7 mouse cellular contexts compared by ENCODE assay signal in the genomic region with DNA sequence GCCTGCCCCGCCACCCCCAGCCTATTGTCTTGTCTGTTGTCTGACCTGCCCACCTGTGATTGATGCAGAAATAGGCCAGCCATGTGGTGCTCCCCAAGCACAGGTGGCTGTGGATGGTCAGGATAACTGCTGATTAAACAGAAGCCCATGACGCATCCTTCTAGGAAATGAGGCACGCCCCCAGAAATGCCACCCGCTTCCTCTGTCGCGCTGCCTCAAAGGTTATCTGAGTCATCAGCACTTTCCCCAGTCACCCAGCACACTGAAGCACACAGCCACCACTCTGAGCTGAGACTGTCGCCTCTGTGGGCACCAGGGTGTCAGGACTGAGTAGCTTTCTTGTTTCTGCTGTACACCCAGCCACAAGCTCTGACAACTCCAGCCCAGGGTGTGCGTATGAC. TPM values are rescaled to one million over a fixed set of nuclear protein-coding genes. Genes with fewer than 3 reads are reported as not detected.
DNase-seq lines count a peak whose midpoint lies in the region; ATAC-seq lines count a peak whose summit lies in the region.

No protein-coding gene starts in this region.

- no peak for ATAC-seq in neural tube, embryonic 11.5 days (ENCODE audit: insufficient read depth, low FRiP score, low TSS enrichment)

- H3K4me2 ChIP-seq in neural tube, embryonic 11.5 days (ENCODE audit: low read depth), result no peak overlapping the region

- WGBS in neural tube, embryonic 11.5 days, result 78% methylated on average over 8 of the region's 8 CpGs

- H3K9me3 ChIP-seq in neural tube, embryonic 11.5 days (ENCODE audit: control insufficient read depth, low read length), result no peaks in the 10 kb centered on the region

- 0 out of 2 replicates have a peak overlapping the region, but pooled peaks have one; percentile 20 for H3K27ac ChIP-seq in neural tube, embryonic 11.5 days (ENCODE audit: low read depth, low read length)

- H3K27me3 ChIP-seq in neural tube, embryonic 11.5 days (ENCODE audit: control insufficient read depth, insufficient read depth, low read length), result no peaks in the 10 kb centered on the region

- no peak overlapping the region for H3K4me3 ChIP-seq in neural tube, embryonic 11.5 days (ENCODE audit: low read depth, low read length)

- DNase-seq in neural tube, embryonic 11.5 days (ENCODE audit: low spot score), result no peak
- DNase-seq in neural tube, embryonic 10.5 days (ENCODE audit: extremely low spot score, low spot score), result no peak
- peak; percentile 68 for DNase-seq in adrenal gland, postnatal 10 days
- DNase-seq in frontal cortex, postnatal 36 days (ENCODE audit: low spot score in 2 of 2), result peak; percentile 49 to 71
- DNase-seq in left cerebral cortex, adult 8-10 months (ENCODE audit: low spot score in 2 of 2), result peak; percentile 17 to 82
- peak; percentile 54 to 63 for DNase-seq in monocyte, adult 2 months (ENCODE audit: low read depth in 1 of 2, low spot score in 2 of 2)
- DNase-seq in embryo, embryonic 9.5 days (ENCODE audit: extremely low spot score), result no peak

- H3K4me1 ChIP-seq in neural tube, embryonic 11.5 days (ENCODE audit: control insufficient read depth, insufficient read depth, low read length), result peaks cover 18% of the 10 kb centered on the region

- no peaks in the 10 kb centered on the region for H3K36me3 ChIP-seq in neural tube, embryonic 11.5 days (ENCODE audit: control insufficient read depth, insufficient read depth, low read length)

- H3K9ac ChIP-seq in neural tube, embryonic 11.5 days (ENCODE audit: low read length), result no peak overlapping the region

RNA-seq across cellular contexts. Expression of a gene that starts 24.9 kb away (rescaled TPM):
- polyA plus RNA-seq in neural tube, embryonic 11.5 days (2014; fragmentation: Nextera tagmentation; extraction: Ambion mirVana), result 75.1 and 85.6 TPM in 2 replicates
- 10 to 100 TPM; 18.9 to 19.4 TPM for total RNA-seq in adrenal gland, postnatal 10 days (2021)
- 10 to 100 TPM; 24.1 to 40.5 (median 31.4) TPM for total RNA-seq in left cerebral cortex, adult 8-10 months (2022)

Comparison
In these comparisons a context has a peak if more than half of its experiments do, and no peak if none do; other contexts are left out.
1. DNase-seq: peak in adrenal gland, postnatal 10 days (single experiment), frontal cortex, postnatal 36 days (2 of 2), left cerebral cortex, adult 8-10 months (2 of 2) and monocyte, adult 2 months (2 of 2); none in neural tube, embryonic 11.5 days (single experiment), neural tube, embryonic 10.5 days (single experiment) and embryo, embryonic 9.5 days (single experiment).